Mouse (Mus musculus): ENCODE results near the gene Cirbp. TPM values are rescaled to one million over a fixed set of nuclear protein-coding genes. Genes with fewer than 3 reads are reported as not detected.
"Not testable (repeated sequence)": the region's sequence is repeated elsewhere in the genome, so short reads cannot be mapped to it uniquely, and the experiment has no call there.

Cirbp gene
- polyA plus RNA-seq, 1 experiment from 2014 or later: 222 TPM

GRCm38 (mm10) chr10:80207676-80208075, 41.9 kb downstream of the Cirbp start:
- H3K27me3 ChIP-seq (replicated peaks; ENCODE audit: control insufficient read depth, insufficient read depth, low read length): no peaks in the 10 kb centered on the region
- no peak overlapping the region for H3K4me3 ChIP-seq (ENCODE audit: low read depth, low read length)
- no peak overlapping the region for H3K9ac ChIP-seq (ENCODE audit: low read depth, low read length)
- no peak for TF ChIP-seq CTCF (IDR thresholded peaks at IDR 0.05; ENCODE audit: low read depth)
- WGBS: 81% methylated on average over 10 of the region's 10 CpGs
- no peaks in the 10 kb centered on the region for H3K4me1 ChIP-seq (replicated peaks; ENCODE audit: control insufficient read depth, insufficient read depth, low read length)
- no peak for ATAC-seq
- no peaks in the 10 kb centered on the region for H3K36me3 ChIP-seq (ENCODE audit: control insufficient read depth, insufficient read depth)
- no peaks in the 10 kb centered on the region for H3K9me3 ChIP-seq (ENCODE audit: control insufficient read depth)
- no peak overlapping the region for H3K4me2 ChIP-seq (replicated peaks; ENCODE audit: low read depth)
- H3K27ac ChIP-seq (ENCODE audit: low read depth, low read length): no peak overlapping the region

DNA sequence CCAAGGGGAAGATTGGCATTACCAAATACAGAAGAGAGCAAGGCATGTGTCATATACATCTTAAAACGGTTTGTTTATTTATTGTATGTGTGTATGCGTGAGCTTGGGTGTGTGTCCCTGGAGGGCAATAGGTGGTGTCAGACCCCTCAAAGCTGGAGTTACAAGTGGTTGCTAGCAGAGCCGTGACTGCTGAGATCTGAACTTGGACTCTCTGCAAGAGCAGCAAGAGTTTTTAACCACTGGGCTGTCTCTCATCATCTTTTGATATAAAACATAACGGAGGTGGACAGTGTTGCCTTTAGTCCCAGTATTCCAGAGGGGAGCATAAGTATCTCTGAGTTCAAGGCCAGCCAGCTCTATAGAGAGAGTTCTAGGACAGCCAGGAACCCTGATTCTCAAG, 42.5 kb downstream of the Cirbp start:
- no peak overlapping the region for H3K9ac ChIP-seq (ENCODE audit: low read depth, low read length)
- WGBS: 77% methylated on average over 4 of the region's 4 CpGs

DNA sequence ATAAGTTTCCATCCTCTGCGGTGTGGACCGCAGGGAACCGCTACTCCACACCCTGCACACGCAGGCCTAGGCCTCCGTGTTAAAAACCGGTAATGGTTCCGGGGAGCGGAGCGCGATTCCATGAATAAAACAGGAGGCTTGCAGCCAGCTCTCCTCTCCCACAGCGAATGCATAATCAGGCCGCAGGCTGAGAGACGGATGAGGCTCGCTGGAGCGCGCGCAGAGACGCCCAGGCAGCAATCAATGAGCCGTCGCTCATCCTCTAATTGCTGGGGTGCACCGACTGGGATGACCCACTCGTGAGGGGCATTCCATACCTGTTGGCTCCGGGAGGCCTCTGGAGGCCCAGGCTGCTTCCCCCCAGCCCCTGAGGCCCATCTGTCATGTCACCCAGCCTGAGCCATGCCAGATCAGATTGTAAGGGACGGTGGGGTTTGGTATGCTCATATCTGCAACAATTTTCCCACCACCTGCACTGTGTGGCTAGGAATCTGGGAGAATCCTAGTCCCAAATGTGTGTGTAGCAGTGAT, 43.1 kb downstream of the Cirbp start:
- H3K4me3 ChIP-seq (ENCODE audit: low read depth, low read length): no peak overlapping the region
- H3K27me3 ChIP-seq (replicated peaks; ENCODE audit: control insufficient read depth, insufficient read depth, low read length): no peaks in the 10 kb centered on the region
- H3K9me3 ChIP-seq (ENCODE audit: control insufficient read depth): no peaks in the 10 kb centered on the region
- WGBS: 27% methylated on average over 24 of the region's 24 CpGs
- H3K27ac ChIP-seq (ENCODE audit: low read depth, low read length): no peak overlapping the region
- H3K9ac ChIP-seq (ENCODE audit: low read depth, low read length): no peak overlapping the region
- no peaks in the 10 kb centered on the region for H3K36me3 ChIP-seq (ENCODE audit: control insufficient read depth, insufficient read depth)
- no peak for TF ChIP-seq CTCF (IDR thresholded peaks at IDR 0.05; ENCODE audit: low read depth)
- H3K4me2 ChIP-seq (replicated peaks; ENCODE audit: low read depth): no peak overlapping the region
- no peaks in the 10 kb centered on the region for H3K4me1 ChIP-seq (replicated peaks; ENCODE audit: control insufficient read depth, insufficient read depth, low read length)
- ATAC-seq: no peak

More for the DNA sequence above, 42.5 kb downstream of the Cirbp start:
- Histone ChIP-seq H3K27me3 (replicated peaks; ENCODE audit: control insufficient read depth, insufficient read depth, low read length) (no peaks in the 10 kb centered on the region), H3K4me1 (replicated peaks; ENCODE audit: control insufficient read depth, insufficient read depth, low read length) (no peaks in the 10 kb centered on the region), H3K36me3 (ENCODE audit: control insufficient read depth, insufficient read depth) (no peaks in the 10 kb centered on the region), H3K9me3 (ENCODE audit: control insufficient read depth) (no peaks in the 10 kb centered on the region), H3K4me3 (ENCODE audit: low read depth, low read length) (no peak overlapping the region), H3K4me2 (replicated peaks; ENCODE audit: low read depth) (no peak overlapping the region), H3K27ac (ENCODE audit: low read depth, low read length) (no peak overlapping the region)
- no peak for TF ChIP-seq CTCF (IDR thresholded peaks at IDR 0.05; ENCODE audit: low read depth)
- ATAC-seq: no peak

- not testable (repeated sequence) for H3K36me3 ChIP-seq (ENCODE audit: control insufficient read depth, insufficient read depth); H3K4me1 ChIP-seq (replicated peaks; ENCODE audit: control insufficient read depth, insufficient read depth, low read length); H3K27me3 ChIP-seq (replicated peaks; ENCODE audit: control insufficient read depth, insufficient read depth, low read length); H3K4me2 ChIP-seq (replicated peaks; ENCODE audit: low read depth); H3K9me3 ChIP-seq (ENCODE audit: control insufficient read depth); ATAC-seq; H3K4me3 ChIP-seq (ENCODE audit: low read depth, low read length); H3K9ac ChIP-seq (ENCODE audit: low read depth, low read length); H3K27ac ChIP-seq (ENCODE audit: low read depth, low read length)
- 78% methylated on average over 7 of the region's 7 CpGs for WGBS
These were observed 45.8 kb downstream of the Cirbp start for GRCm38 (mm10) chr10:80211547-80212103.

- no peaks in the 10 kb centered on the region for H3K4me1 ChIP-seq (replicated peaks; ENCODE audit: control insufficient read depth, insufficient read depth, low read length)
- no peak overlapping the region for H3K9ac ChIP-seq (ENCODE audit: low read depth, low read length)
- WGBS: 44% methylated on average over 16 of the region's 16 CpGs
- H3K36me3 ChIP-seq (ENCODE audit: control insufficient read depth, insufficient read depth): no peaks in the 10 kb centered on the region
- no peak for TF ChIP-seq CTCF (IDR thresholded peaks at IDR 0.05; ENCODE audit: low read depth)
- H3K4me2 ChIP-seq (replicated peaks; ENCODE audit: low read depth): no peak overlapping the region
- no peak overlapping the region for H3K4me3 ChIP-seq (ENCODE audit: low read depth, low read length)
- no peak for ATAC-seq
- no peak overlapping the region for H3K27ac ChIP-seq (ENCODE audit: low read depth, low read length)
- H3K9me3 ChIP-seq (ENCODE audit: control insufficient read depth): no peaks in the 10 kb centered on the region
- no peaks in the 10 kb centered on the region for H3K27me3 ChIP-seq (replicated peaks; ENCODE audit: control insufficient read depth, insufficient read depth, low read length)
These were observed 49.4 kb downstream of the Cirbp start for GRCm38 (mm10) chr10:80215048-80215772.

- Histone ChIP-seq H3K4me2 (replicated peaks; ENCODE audit: low read depth) (no peak overlapping the region), H3K4me3 (ENCODE audit: low read depth, low read length) (no peak overlapping the region), H3K27ac (ENCODE audit: low read depth, low read length) (no peak overlapping the region), H3K4me1 (replicated peaks; ENCODE audit: control insufficient read depth, insufficient read depth, low read length) (no peaks in the 10 kb centered on the region), H3K9ac (ENCODE audit: low read depth, low read length) (no peak overlapping the region), H3K36me3 (ENCODE audit: control insufficient read depth, insufficient read depth) (no peaks in the 10 kb centered on the region), H3K9me3 (ENCODE audit: control insufficient read depth) (no peaks in the 10 kb centered on the region), H3K27me3 (replicated peaks; ENCODE audit: control insufficient read depth, insufficient read depth, low read length) (no peaks in the 10 kb centered on the region)
- ATAC-seq: no peak
- no peak for TF ChIP-seq CTCF (IDR thresholded peaks at IDR 0.05; ENCODE audit: low read depth)
- WGBS: 42% methylated on average over 7 of the region's 9 CpGs
These were observed 54.9 kb downstream of the Cirbp start for GRCm38 (mm10) chr10:80220676-80221075.

Other genes with a start within 250 kb of the Cirbp start
- gene Kiss1r, start 249.0 kb upstream of the Cirbp start, polyA plus RNA-seq (2015; fragmentation: Nextera tagmentation; extraction: Ambion mirVana): 0.21 and 0.47 TPM in 2 replicates
- 62.0 and 62.8 TPM in 2 replicates for gene R3hdm4, start 244.8 kb upstream of the Cirbp start, polyA plus RNA-seq (2015; fragmentation: Nextera tagmentation; extraction: Ambion mirVana)
- 8.7 and 13.2 TPM in 2 replicates for gene Arid3a, start 238.9 kb upstream of the Cirbp start, polyA plus RNA-seq (2015; fragmentation: Nextera tagmentation; extraction: Ambion mirVana)
- gene Wdr18, start 205.8 kb upstream of the Cirbp start, polyA plus RNA-seq (2015; fragmentation: Nextera tagmentation; extraction: Ambion mirVana): 41.9 and 44.0 TPM in 2 replicates
- 0.08 and 0.17 TPM in 2 replicates for gene Grin3b, start 195.3 kb upstream of the Cirbp start, polyA plus RNA-seq (2015; fragmentation: Nextera tagmentation; extraction: Ambion mirVana)
- gene Tmem259, start 181.7 kb upstream of the Cirbp start, polyA plus RNA-seq (2015; fragmentation: Nextera tagmentation; extraction: Ambion mirVana): 24.7 and 25.3 TPM in 2 replicates
- 109 and 117 TPM in 2 replicates for gene Cnn2, start 177.4 kb upstream of the Cirbp start, polyA plus RNA-seq (2015; fragmentation: Nextera tagmentation; extraction: Ambion mirVana)
- 2.2 and 2.5 TPM in 2 replicates for gene Abca7, start 169.5 kb upstream of the Cirbp start, polyA plus RNA-seq (2015; fragmentation: Nextera tagmentation; extraction: Ambion mirVana)
- 1.2 and 1.3 TPM in 2 replicates for gene Arhgap45, start 149.3 kb upstream of the Cirbp start, polyA plus RNA-seq (2015; fragmentation: Nextera tagmentation; extraction: Ambion mirVana)
- 90.0 and 98.5 TPM in 2 replicates for gene Polr2e, start 126.2 kb upstream of the Cirbp start, polyA plus RNA-seq (2015; fragmentation: Nextera tagmentation; extraction: Ambion mirVana)
- 1,519 and 1,523 TPM in 2 replicates for gene Gpx4, start 118.8 kb upstream of the Cirbp start, polyA plus RNA-seq (2015; fragmentation: Nextera tagmentation; extraction: Ambion mirVana)
- 9.8 and 11.1 TPM in 2 replicates for gene Sbno2, start 60.4 kb upstream of the Cirbp start, polyA plus RNA-seq (2015; fragmentation: Nextera tagmentation; extraction: Ambion mirVana)
- 11.7 and 12.4 TPM in 2 replicates for gene Stk11, start 50.2 kb upstream of the Cirbp start, polyA plus RNA-seq (2015; fragmentation: Nextera tagmentation; extraction: Ambion mirVana)
- gene Atp5d, start 27.4 kb upstream of the Cirbp start, polyA plus RNA-seq (2015; fragmentation: Nextera tagmentation; extraction: Ambion mirVana): 1,009 and 1,013 TPM in 2 replicates
- gene Cbarp, start 25.1 kb upstream of the Cirbp start, polyA plus RNA-seq (2015; fragmentation: Nextera tagmentation; extraction: Ambion mirVana): 2.1 and 2.7 TPM in 2 replicates
- gene Midn, start 17.7 kb upstream of the Cirbp start, polyA plus RNA-seq (2015; fragmentation: Nextera tagmentation; extraction: Ambion mirVana): 18.1 and 19.5 TPM in 2 replicates
- gene 1600002K03Rik, start 7.0 kb downstream of the Cirbp start, polyA plus RNA-seq (2015; fragmentation: Nextera tagmentation; extraction: Ambion mirVana): 12.7 and 13.9 TPM in 2 replicates
- gene Efna2, start 13.5 kb downstream of the Cirbp start, polyA plus RNA-seq (2015; fragmentation: Nextera tagmentation; extraction: Ambion mirVana): 3.5 and 3.8 TPM in 2 replicates
- gene Mum1, start 60.4 kb downstream of the Cirbp start, polyA plus RNA-seq (2015; fragmentation: Nextera tagmentation; extraction: Ambion mirVana): 21.9 and 22.5 TPM in 2 replicates
- gene Ndufs7, start 83.1 kb downstream of the Cirbp start, polyA plus RNA-seq (2015; fragmentation: Nextera tagmentation; extraction: Ambion mirVana): 584 and 605 TPM in 2 replicates
- 30.1 and 37.2 TPM in 2 replicates for gene Gamt, start 95.0 kb downstream of the Cirbp start, polyA plus RNA-seq (2015; fragmentation: Nextera tagmentation; extraction: Ambion mirVana)
- gene Dazap1, start 95.5 kb downstream of the Cirbp start, polyA plus RNA-seq (2015; fragmentation: Nextera tagmentation; extraction: Ambion mirVana): 26.6 and 29.0 TPM in 2 replicates
- gene Rps15, start 126.5 kb downstream of the Cirbp start, polyA plus RNA-seq (2015; fragmentation: Nextera tagmentation; extraction: Ambion mirVana): 708 and 727 TPM in 2 replicates
- gene Apc2, start 130.0 kb downstream of the Cirbp start, polyA plus RNA-seq (2015; fragmentation: Nextera tagmentation; extraction: Ambion mirVana): 1.1 and 1.6 TPM in 2 replicates
- gene 2310011J03Rik, start 154.6 kb downstream of the Cirbp start, polyA plus RNA-seq (2015; fragmentation: Nextera tagmentation; extraction: Ambion mirVana): 85.2 and 87.6 TPM in 2 replicates
- gene Pcsk4, start 163.5 kb downstream of the Cirbp start, polyA plus RNA-seq (2015; fragmentation: Nextera tagmentation; extraction: Ambion mirVana): 13.1 and 18.8 TPM in 2 replicates
- 261 and 282 TPM in 2 replicates for gene Reep6, start 164.0 kb downstream of the Cirbp start, polyA plus RNA-seq (2015; fragmentation: Nextera tagmentation; extraction: Ambion mirVana)
- 46.7 and 50.4 TPM in 2 replicates for gene Adamtsl5, start 182.4 kb downstream of the Cirbp start, polyA plus RNA-seq (2015; fragmentation: Nextera tagmentation; extraction: Ambion mirVana)
- gene Plk5, start 190.5 kb downstream of the Cirbp start, polyA plus RNA-seq (2015; fragmentation: Nextera tagmentation; extraction: Ambion mirVana): 0.09 and 0.20 TPM in 2 replicates
- 3.2 and 4.2 TPM in 2 replicates for gene Mex3d, start 221.7 kb downstream of the Cirbp start, polyA plus RNA-seq (2015; fragmentation: Nextera tagmentation; extraction: Ambion mirVana)
- gene Mbd3, start 233.6 kb downstream of the Cirbp start, polyA plus RNA-seq (2015; fragmentation: Nextera tagmentation; extraction: Ambion mirVana): 48.0 and 51.0 TPM in 2 replicates
- 1,032 and 1,082 TPM in 2 replicates for gene Uqcr11, start 240.8 kb downstream of the Cirbp start, polyA plus RNA-seq (2015; fragmentation: Nextera tagmentation; extraction: Ambion mirVana)